Mouse (Mus musculus): ENCODE data around the gene Cnppd1. TPM values are rescaled to one million over a fixed set of nuclear protein-coding genes. Genes with fewer than 3 reads are reported as not detected.

Gene Cnppd1
- polyA plus RNA-seq, 1 experiment from 2014 or later = 48.9 TPM

- WGBS = 7% methylated on average over 23 of the region's 23 CpGs
- Histone ChIP-seq H3K4me3 (replicated peaks) (peak overlapping the region; percentile 67), H3K9ac (replicated peaks) (peak overlapping the region; percentile 69), H3K4me1 (peaks cover 30% of the 10 kb centered on the region), H3K4me2 (peak overlapping the region; percentile 100), H3K36me3 (peaks cover 64% of the 10 kb centered on the region), H3K27ac (replicated peaks) (peak overlapping the region; percentile 74), H3K9me3 (replicated peaks) (no peaks in the 10 kb centered on the region), H3K27me3 (replicated peaks) (no peaks in the 10 kb centered on the region)
- peak; percentile 48 for ATAC-seq (ENCODE audit: low FRiP score)
Observed at GRCm38 (mm10) chr1:75179334-75180104, 37.0 kb upstream of the Cnppd1 start.

DNA sequence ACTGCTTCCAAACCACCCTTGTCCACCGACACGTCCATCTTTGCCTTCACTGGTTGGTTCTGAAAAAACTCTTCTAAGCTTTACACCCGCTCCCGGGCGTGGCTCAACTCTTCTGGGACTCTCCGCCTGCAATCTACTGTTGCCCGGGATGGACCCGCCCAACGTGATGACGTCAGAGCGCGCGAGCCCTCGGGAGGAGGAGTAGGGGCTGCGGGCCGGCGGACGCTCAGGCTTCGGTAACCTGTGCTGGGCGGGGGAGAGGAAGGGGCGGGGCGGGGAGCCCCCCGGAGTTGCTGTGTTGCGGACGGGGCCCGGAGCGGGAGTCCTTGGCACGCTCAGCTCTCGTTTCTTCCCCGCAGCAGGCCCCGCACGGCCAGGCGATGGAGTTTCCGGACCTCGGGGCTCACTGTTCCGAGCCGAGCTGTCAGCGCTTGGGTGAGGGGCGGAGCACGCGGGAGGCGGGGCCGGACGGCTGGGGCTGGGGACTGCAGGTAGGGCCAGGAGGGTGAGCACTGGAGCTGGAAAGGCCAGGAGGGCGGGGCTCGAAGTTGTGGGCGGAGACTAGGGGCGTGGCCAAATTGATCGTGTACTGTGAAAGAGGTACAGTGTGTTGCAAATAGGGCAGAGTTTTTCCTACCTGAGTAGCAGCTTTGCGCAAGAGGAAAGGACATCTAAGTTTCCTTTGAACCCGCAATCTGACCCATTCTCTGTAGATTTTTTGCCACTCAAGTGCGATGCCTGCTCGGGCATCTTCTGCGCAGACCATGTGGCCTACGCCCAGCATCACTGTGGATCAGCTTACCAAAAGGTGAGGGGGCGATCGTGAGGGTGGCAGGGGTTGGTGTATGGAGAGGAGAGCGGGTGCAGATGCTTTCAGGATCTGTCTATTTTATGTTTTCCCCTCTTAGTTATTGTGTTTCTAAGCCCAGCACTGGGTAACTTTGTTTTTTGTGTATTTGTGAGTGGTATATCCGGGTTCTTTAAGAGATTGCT lies 26.3 kb upstream of the Cnppd1 start, which contains the start of gene Zfand2b:
Gene Zfand2b, plus strand, starts transcription at position 175 of the 993 bp plus-strand sequence.
- under 1% methylated on average over 52 of the region's 59 CpGs for WGBS
- Histone ChIP-seq H3K4me1 (peaks cover 21% of the 10 kb centered on the region), H3K9me3 (replicated peaks) (no peaks in the 10 kb centered on the region), H3K36me3 (peaks cover 36% of the 10 kb centered on the region), H3K27me3 (replicated peaks) (no peaks in the 10 kb centered on the region), H3K27ac (replicated peaks) (peak within 1 kb of the TSS; percentile 96), H3K4me2 (peak within 1 kb of the TSS; percentile 79), H3K9ac (replicated peaks) (peak within 1 kb of the TSS; percentile 83), H3K4me3 (replicated peaks) (peak within 1 kb of the TSS; percentile 89)
- ATAC-seq (ENCODE audit: low FRiP score) = peak; percentile 97

- Histone ChIP-seq H3K4me1 (peaks cover 21% of the 10 kb centered on the region), H3K9ac (replicated peaks) (peak overlapping the region; percentile 83; the same call in 1 of the 2 replicates), H3K4me2 (peak overlapping the region; percentile 79), H3K36me3 (peaks cover 30% of the 10 kb centered on the region), H3K4me3 (replicated peaks) (peak overlapping the region; percentile 89), H3K27ac (replicated peaks) (peak overlapping the region; percentile 96), H3K9me3 (replicated peaks) (no peaks in the 10 kb centered on the region), H3K27me3 (replicated peaks) (no peaks in the 10 kb centered on the region)
- ATAC-seq (ENCODE audit: low FRiP score) = peak; percentile 56
- WGBS = 9% methylated on average over 7 of the region's 7 CpGs
Observed at GRCm38 (mm10) chr1:75168093-75168471, 25.6 kb upstream of the Cnppd1 start.

DNA sequence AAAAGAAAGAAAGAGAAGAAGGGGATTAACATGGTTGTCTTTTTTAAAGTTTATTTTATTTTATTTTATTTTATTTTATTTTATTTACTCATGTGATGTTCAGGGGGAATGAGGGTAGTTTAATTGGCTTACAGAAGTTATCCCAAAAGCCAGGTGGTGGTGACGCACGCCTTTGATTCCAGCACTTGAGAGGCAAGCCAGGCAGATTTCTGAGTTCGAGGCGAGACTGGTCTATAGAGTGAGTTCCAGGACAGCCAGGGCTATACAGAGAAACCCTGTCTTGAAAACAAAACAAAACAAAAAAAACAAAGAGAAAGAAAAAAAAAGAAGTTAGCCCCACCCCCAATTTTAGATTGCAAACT lies 17.7 kb upstream of the Cnppd1 start:
- H3K27ac ChIP-seq (replicated peaks) = no peak overlapping the region
- H3K4me3 ChIP-seq (replicated peaks) = no peak overlapping the region
- ATAC-seq (ENCODE audit: low FRiP score) = no peak
- no peaks in the 10 kb centered on the region for H3K9me3 ChIP-seq (replicated peaks)
- 92% methylated on average over 4 of the region's 4 CpGs for WGBS
- no peaks in the 10 kb centered on the region for H3K36me3 ChIP-seq
- H3K4me1 ChIP-seq = no peaks in the 10 kb centered on the region
- H3K9ac ChIP-seq (replicated peaks) = no peak overlapping the region
- no peaks in the 10 kb centered on the region for H3K27me3 ChIP-seq (replicated peaks)
- H3K4me2 ChIP-seq = no peak overlapping the region

- no peak overlapping the region for H3K9ac ChIP-seq (replicated peaks)
- no peaks in the 10 kb centered on the region for H3K9me3 ChIP-seq (replicated peaks)
- no peaks in the 10 kb centered on the region for H3K27me3 ChIP-seq (replicated peaks)
- no peak overlapping the region for H3K27ac ChIP-seq (replicated peaks)
- H3K4me3 ChIP-seq (replicated peaks) = no peak overlapping the region
- no peak overlapping the region for H3K4me2 ChIP-seq
- WGBS = 83% methylated on average over 5 of the region's 5 CpGs
- H3K4me1 ChIP-seq = no peaks in the 10 kb centered on the region
- no peak for ATAC-seq (ENCODE audit: low FRiP score)
- H3K36me3 ChIP-seq = no peaks in the 10 kb centered on the region
Observed at GRCm38 (mm10) chr1:75159540-75160255, 17.2 kb upstream of the Cnppd1 start.

GRCm38 (mm10) chr1:75158990-75159389 lies 16.5 kb upstream of the Cnppd1 start:
- Histone ChIP-seq H3K4me3 (replicated peaks) (no peak overlapping the region), H3K27ac (replicated peaks) (no peak overlapping the region), H3K27me3 (replicated peaks) (no peaks in the 10 kb centered on the region), H3K36me3 (no peaks in the 10 kb centered on the region), H3K4me2 (no peak overlapping the region), H3K4me1 (no peaks in the 10 kb centered on the region), H3K9me3 (replicated peaks) (no peaks in the 10 kb centered on the region), H3K9ac (replicated peaks) (no peak overlapping the region)
- no peak for ATAC-seq (ENCODE audit: low FRiP score)

GRCm38 (mm10) chr1:75155837-75156236 lies 13.3 kb upstream of the Cnppd1 start:
- Histone ChIP-seq H3K4me1 (no peaks in the 10 kb centered on the region), H3K9me3 (replicated peaks) (no peaks in the 10 kb centered on the region), H3K4me3 (replicated peaks) (no peak overlapping the region)

DNA sequence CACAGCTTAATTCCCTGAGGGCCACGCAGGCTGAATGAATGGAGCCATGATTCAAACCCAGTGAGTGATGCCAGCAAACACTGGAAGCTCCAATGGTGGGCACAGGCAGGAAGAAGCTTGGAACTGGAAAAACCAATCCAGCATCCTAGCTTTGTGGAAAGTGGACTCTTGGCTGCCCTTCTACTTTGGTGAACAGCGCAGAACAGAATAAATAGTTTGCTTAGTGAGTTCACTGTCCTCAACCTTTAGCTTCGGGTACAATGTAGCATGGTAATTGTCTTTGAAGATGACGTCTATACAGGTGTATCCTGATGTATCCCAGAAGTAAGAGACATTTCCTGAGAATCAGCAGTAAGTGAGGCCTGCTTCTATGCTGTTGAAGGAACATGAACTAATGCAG lies 6.2 kb upstream of the Cnppd1 start:
- no peak overlapping the region for H3K9ac ChIP-seq (replicated peaks)
- ATAC-seq (ENCODE audit: low FRiP score) = no peak
- H3K4me3 ChIP-seq (replicated peaks) = no peak overlapping the region
- H3K4me2 ChIP-seq = no peak overlapping the region
- peaks cover 46% of the 10 kb centered on the region for H3K36me3 ChIP-seq
- WGBS = 90% methylated on average over 4 of the region's 4 CpGs
- no peak overlapping the region for H3K27ac ChIP-seq (replicated peaks)
- H3K4me1 ChIP-seq = peaks cover 15% of the 10 kb centered on the region
- no peaks in the 10 kb centered on the region for H3K27me3 ChIP-seq (replicated peaks)
- H3K9me3 ChIP-seq (replicated peaks) = no peaks in the 10 kb centered on the region

More at GRCm38 (mm10) chr1:75155837-75156236, 13.3 kb upstream of the Cnppd1 start:
- no peak overlapping the region for H3K4me2 ChIP-seq
- H3K9ac ChIP-seq (replicated peaks) = no peak overlapping the region
- H3K36me3 ChIP-seq = no peaks in the 10 kb centered on the region
- no peaks in the 10 kb centered on the region for H3K27me3 ChIP-seq (replicated peaks)
- no peak overlapping the region for H3K27ac ChIP-seq (replicated peaks)
- WGBS = 74% methylated on average over 3 of the region's 3 CpGs
- no peak for ATAC-seq (ENCODE audit: low FRiP score)

DNA sequence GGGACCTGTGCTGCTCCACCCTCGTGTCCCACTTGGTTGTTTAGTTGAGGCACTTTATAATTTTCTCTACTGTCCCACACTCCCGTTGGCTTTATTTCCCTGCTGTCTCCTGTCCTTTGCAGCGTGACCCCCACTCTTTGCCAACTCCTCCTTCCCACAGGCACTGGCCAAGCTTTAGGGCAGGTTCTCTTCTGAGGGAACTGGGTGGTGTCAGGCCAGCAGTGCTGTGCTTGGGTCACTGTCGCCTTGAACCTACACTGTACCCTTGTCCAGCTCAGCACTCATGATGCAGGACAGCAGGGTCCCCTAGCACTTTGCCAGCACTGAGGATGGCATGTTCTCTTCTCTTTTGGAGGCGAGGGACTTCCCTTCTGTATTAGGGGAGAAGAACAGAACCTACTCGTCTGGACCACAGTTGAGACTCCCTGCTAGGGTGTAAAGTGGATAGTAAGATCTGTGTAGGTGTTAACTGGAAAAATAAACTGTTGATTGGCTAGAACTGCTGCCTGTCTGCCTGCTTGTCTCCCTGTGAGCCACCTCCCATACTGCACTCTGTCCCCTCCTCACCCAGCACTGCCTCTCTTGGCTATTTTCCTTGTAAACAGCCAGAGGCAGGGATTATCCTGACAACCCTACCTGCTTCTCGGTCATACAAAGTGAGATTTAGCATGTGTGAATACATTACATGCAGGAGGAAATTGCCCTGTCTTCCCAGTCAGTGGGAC lies 5.1 kb upstream of the Cnppd1 start:
- Histone ChIP-seq H3K27me3 (replicated peaks) (no peaks in the 10 kb centered on the region), H3K27ac (replicated peaks) (no peak overlapping the region), H3K4me2 (no peak overlapping the region), H3K4me1 (peaks cover 17% of the 10 kb centered on the region), H3K4me3 (replicated peaks) (no peak overlapping the region), H3K9ac (replicated peaks) (no peak overlapping the region), H3K36me3 (peaks cover 46% of the 10 kb centered on the region), H3K9me3 (replicated peaks) (no peaks in the 10 kb centered on the region)
- no peak for ATAC-seq (ENCODE audit: low FRiP score)
- 90% methylated on average over 7 of the region's 7 CpGs for WGBS

DNA sequence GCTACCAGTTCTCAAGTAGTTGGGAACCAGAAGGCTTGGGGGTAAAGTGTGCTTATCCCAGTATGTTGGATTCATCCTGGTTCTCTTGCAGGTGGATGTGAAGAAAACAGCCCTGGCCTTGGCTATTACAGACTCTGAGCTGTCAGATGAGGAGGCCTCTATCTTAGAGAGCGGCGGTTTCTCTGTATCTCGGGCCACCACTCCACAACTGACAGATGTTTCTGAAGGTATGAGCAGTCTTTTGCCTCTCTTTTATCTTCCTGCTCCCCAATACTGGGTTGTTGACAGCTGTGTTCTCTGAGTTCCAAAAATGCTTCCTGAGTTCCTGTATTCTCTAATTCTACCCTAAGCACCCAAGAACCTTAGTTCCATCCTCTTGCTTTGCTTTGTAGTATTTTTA lies 3.1 kb upstream of the Cnppd1 start:
- H3K4me1 ChIP-seq = peaks cover 28% of the 10 kb centered on the region
- ATAC-seq (ENCODE audit: low FRiP score) = no peak
- H3K9me3 ChIP-seq (replicated peaks) = no peaks in the 10 kb centered on the region
- H3K36me3 ChIP-seq = peaks cover 46% of the 10 kb centered on the region
- no peak overlapping the region for H3K9ac ChIP-seq (replicated peaks)
- no peak overlapping the region for H3K4me3 ChIP-seq (replicated peaks)
- 92% methylated on average over 3 of the region's 3 CpGs for WGBS
- H3K27ac ChIP-seq (replicated peaks) = no peak overlapping the region
- H3K4me2 ChIP-seq = no peak overlapping the region
- H3K27me3 ChIP-seq (replicated peaks) = no peaks in the 10 kb centered on the region
